Mouse (Mus musculus) left cerebral cortex, postnatal 10 days (tissue): ENCODE measurements at regions not wholly inside any gene's neighbourhood (a gene's known extent, or its start where the extent isn't known, plus 50 kb on each side); places are given as distances from the start of the nearest gene placed in this dataset.
"Not testable (repeated sequence)": the region's sequence is repeated elsewhere in the genome, so short reads cannot be mapped to it uniquely, and the experiment has no call there.

ENCODE experiments used
- DNase-seq, 2 experiments: peaks; one replicate each; pipeline ENCODE4 v3.0.0; 2021 to 2022; ENCODE audit warnings: low spot score in 2 of 2, mixed read lengths in 1 of 2; ENCODE audit errors: extremely low spot score in 1 of 2
- intact Hi-C: fragments of 180-260 bp; cut with DNase I; formaldehyde crosslinking; loops from one replicate; pipeline ENCODE4 v1.15.1; 2025

- intact Hi-C loops, result no loop called here
- DNase-seq, result no peak
Measured at GRCm38 (mm10) chr3:155944042-155944735, 617.4 kb upstream of the Negr1 start.

- intact Hi-C loops, result no loop called here
Measured at GRCm38 (mm10) chr3:155945188-155945587, 616.4 kb upstream of the Negr1 start.

GRCm38 (mm10) chr3:155962496-155962895 is 599.1 kb upstream of the Negr1 start:
- intact Hi-C loops, DNase-seq: not testable (repeated sequence)

More at GRCm38 (mm10) chr3:155945188-155945587, 616.4 kb upstream of the Negr1 start:
- no peak for DNase-seq

GRCm38 (mm10) chr3:155979636-155980035 is 582.0 kb upstream of the Negr1 start:
- intact Hi-C loops, result no loop called here
- no peak for DNase-seq

- intact Hi-C loops, result no loop called here
- no peak for DNase-seq
Measured at GRCm38 (mm10) chr3:155994044-155994443, 567.5 kb upstream of the Negr1 start.

GRCm38 (mm10) chr3:156017676-156018230 is 543.8 kb upstream of the Negr1 start:
- DNase-seq, result no peak
- intact Hi-C loops, result no loop called here

GRCm38 (mm10) chr3:156028602-156029188 is 532.9 kb upstream of the Negr1 start:
- intact Hi-C loops, result no loop called here
- DNase-seq, result peak in 1 of 2 experiments; percentile 33

GRCm38 (mm10) chr3:156070257-156070656 is 491.3 kb upstream of the Negr1 start:
- DNase-seq, result peak in 1 of 2 experiments; percentile 5

GRCm38 (mm10) chr3:156082268-156082667 is 479.3 kb upstream of the Negr1 start:
- intact Hi-C loops, result no loop called here
- no peak for DNase-seq

More at GRCm38 (mm10) chr3:156070257-156070656, 491.3 kb upstream of the Negr1 start:
- intact Hi-C loops, result no loop called here

GRCm38 (mm10) chr3:156093689-156094088 is 467.9 kb upstream of the Negr1 start:
- intact Hi-C loops, result no loop called here
- DNase-seq, result no peak

GRCm38 (mm10) chr3:156094990-156095389 is 466.6 kb upstream of the Negr1 start:
- no peak for DNase-seq
- intact Hi-C loops, result no loop called here

GRCm38 (mm10) chr3:156105788-156106187 is 455.8 kb upstream of the Negr1 start:
- no peak for DNase-seq
- intact Hi-C loops, result no loop called here

- no peak for DNase-seq
- intact Hi-C loops, result no loop called here
Measured at GRCm38 (mm10) chr3:156120341-156120740, 441.3 kb upstream of the Negr1 start.

GRCm38 (mm10) chr3:156131598-156131997 is 430.0 kb upstream of the Negr1 start:
- no peak for DNase-seq
- intact Hi-C loops, result no loop called here

- intact Hi-C loops, result no loop called here
- no peak for DNase-seq
Measured at GRCm38 (mm10) chr3:156141355-156141754, 420.2 kb upstream of the Negr1 start.

GRCm38 (mm10) chr3:156149322-156149721 is 412.3 kb upstream of the Negr1 start:
- DNase-seq, result no peak
- intact Hi-C loops, result no loop called here

- intact Hi-C loops, result no loop called here
- no peak for DNase-seq
Measured at GRCm38 (mm10) chr3:156170076-156170475, 391.5 kb upstream of the Negr1 start.

- no peak for DNase-seq
- intact Hi-C loops, result no loop called here
Measured at GRCm38 (mm10) chr3:156198688-156199087, 362.9 kb upstream of the Negr1 start.

- intact Hi-C loops, result no loop called here
- DNase-seq, result no peak
Measured at GRCm38 (mm10) chr3:156199749-156200467, 361.7 kb upstream of the Negr1 start.

- intact Hi-C loops, result no loop called here
- DNase-seq, result no peak
Measured at GRCm38 (mm10) chr3:156205246-156205645, 356.3 kb upstream of the Negr1 start.
